Mouse (Mus musculus): ENCODE data around the gene Mageh1. TPM values are rescaled to one million over a fixed set of nuclear protein-coding genes. Genes with fewer than 3 reads are reported as not detected.

The Mageh1 gene
- polyA plus RNA-seq, 1 experiment from 2014 or later: 7.1 TPM

Other genes with a start within 250 kb of the Mageh1 start
- 0.45 and 0.58 TPM in 2 replicates for gene Usp51, start 31.1 kb downstream of the Mageh1 start, polyA plus RNA-seq (2015; fragmentation: Nextera tagmentation; extraction: Ambion mirVana)
- not detected in 2 replicates for gene Foxr2, start 81.2 kb upstream of the Mageh1 start, polyA plus RNA-seq (2015; fragmentation: Nextera tagmentation; extraction: Ambion mirVana)
- gene Rragb, start 102.4 kb upstream of the Mageh1 start, polyA plus RNA-seq (2015; fragmentation: Nextera tagmentation; extraction: Ambion mirVana): 0.54 and 0.87 TPM in 2 replicates
- gene Klf8, start 199.9 kb upstream of the Mageh1 start, polyA plus RNA-seq (2015; fragmentation: Nextera tagmentation; extraction: Ambion mirVana): 0.35 and 0.37 TPM in 2 replicates